Mouse (Mus musculus): Measurements from ENCODE around the gene Ehd4.

Gene Ehd4

GRCm38 (mm10) chr2:120068555-120069465 lies 85.6 kb downstream of the Ehd4 start:
- peak; percentile 34 for DNase-seq

- DNase-seq = no peak
These were observed 88.2 kb downstream of the Ehd4 start for GRCm38 (mm10) chr2:120066224-120066623.

GRCm38 (mm10) chr2:120065243-120065642 lies 89.2 kb downstream of the Ehd4 start:
- no peak for DNase-seq

- no peak for DNase-seq
These were observed 89.8 kb downstream of the Ehd4 start for GRCm38 (mm10) chr2:120064639-120065038.

GRCm38 (mm10) chr2:120062248-120062647 lies 92.2 kb downstream of the Ehd4 start:
- DNase-seq = no peak

GRCm38 (mm10) chr2:120060651-120061050 lies 93.8 kb downstream of the Ehd4 start:
- DNase-seq = peak; percentile 34

- DNase-seq = peak; percentile 39
These were observed 94.2 kb downstream of the Ehd4 start for GRCm38 (mm10) chr2:120060190-120060589.

- DNase-seq = no peak
These were observed 94.9 kb downstream of the Ehd4 start for GRCm38 (mm10) chr2:120059466-120059865.

- no peak for DNase-seq
These were observed 95.6 kb downstream of the Ehd4 start for GRCm38 (mm10) chr2:120058818-120059217.

GRCm38 (mm10) chr2:120055923-120056322 lies 98.5 kb downstream of the Ehd4 start:
- no peak for DNase-seq

- DNase-seq = no peak
These were observed 99.4 kb downstream of the Ehd4 start for GRCm38 (mm10) chr2:120054771-120055552.

- DNase-seq = no peak
These were observed 103.0 kb downstream of the Ehd4 start for GRCm38 (mm10) chr2:120051405-120051804.

- DNase-seq = peak; percentile 59
These were observed 104.7 kb downstream of the Ehd4 start for GRCm38 (mm10) chr2:120049632-120050274.

GRCm38 (mm10) chr2:120048173-120048572 lies 106.2 kb downstream of the Ehd4 start:
- DNase-seq = no peak

- no peak for DNase-seq
These were observed 107.7 kb downstream of the Ehd4 start for GRCm38 (mm10) chr2:120046486-120047310.

- no peak for DNase-seq
These were observed 109.7 kb downstream of the Ehd4 start for GRCm38 (mm10) chr2:120044676-120045075.

GRCm38 (mm10) chr2:120044101-120044603 lies 110.3 kb downstream of the Ehd4 start:
- DNase-seq = peak; percentile 12

- DNase-seq = no peak
These were observed 113.4 kb downstream of the Ehd4 start for GRCm38 (mm10) chr2:120040991-120041390.

Data from kidney, adult 18-20 months (tissue).